Mouse (Mus musculus) MN1 (cell line): Measurements from ENCODE around the gene Borcs7.
"Not testable (repeated sequence)": the region's sequence is repeated elsewhere in the genome, so short reads cannot be mapped to it uniquely, and the experiment has no call there.

Experiments used
- DNase-seq: peaks from one replicate; pipeline ENCODE4 v3.0.0-alpha.2; 2016; ENCODE audit warnings: low spot score

Borcs7 gene

DNA sequence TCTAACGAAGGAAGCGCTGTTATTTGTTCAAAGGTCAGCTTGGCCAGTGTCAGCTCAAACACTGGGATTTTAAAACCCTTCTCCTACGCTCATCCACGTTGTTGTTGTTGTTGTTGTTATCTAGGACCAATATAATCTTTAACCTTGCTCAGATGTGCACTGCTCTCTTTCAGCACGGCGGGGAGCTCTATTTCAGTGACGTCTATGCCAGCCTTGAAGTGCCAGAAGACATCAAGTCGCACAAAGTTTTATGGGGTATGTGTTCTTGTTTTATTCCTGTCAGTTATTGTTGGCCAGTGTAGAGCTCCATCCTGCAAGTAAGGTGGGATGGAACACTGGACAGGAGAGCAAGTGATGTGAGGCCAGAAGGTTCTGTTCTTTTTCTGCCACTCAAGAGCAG is 25.3 kb downstream of the Borcs7 start:
- DNase-seq, result no peak

DNA sequence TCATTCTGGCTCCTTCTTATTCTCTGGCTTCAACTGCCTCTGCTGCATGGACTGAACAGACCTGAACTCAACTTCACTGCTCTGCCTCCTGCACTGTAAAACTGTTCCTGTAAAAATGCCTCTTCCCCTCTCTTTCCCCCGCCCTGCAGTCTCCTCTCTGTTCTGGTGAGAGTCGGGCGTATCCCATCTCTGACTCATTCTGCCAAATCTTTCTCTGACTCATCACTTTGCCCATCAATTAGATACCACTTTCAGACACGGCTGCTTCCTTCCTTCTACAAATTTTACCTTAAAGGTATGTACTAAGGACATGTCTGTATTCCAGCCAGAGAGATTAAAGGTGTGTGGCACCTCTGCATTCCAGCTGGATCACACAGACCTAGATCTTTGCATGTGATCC is 28.4 kb downstream of the Borcs7 start:
- DNase-seq, result no peak

GRCm38 (mm10) chr19:46724411-46724810 is 34.7 kb downstream of the Borcs7 start:
- DNase-seq, result no peak

- no peak for DNase-seq
Measured at GRCm38 (mm10) chr19:46726142-46726541, 36.4 kb downstream of the Borcs7 start.

- peak; percentile 46 for DNase-seq
Measured at GRCm38 (mm10) chr19:46727140-46727736, 37.5 kb downstream of the Borcs7 start.

GRCm38 (mm10) chr19:46727945-46728540 is 38.3 kb downstream of the Borcs7 start:
- peak; percentile 75 for DNase-seq

DNA sequence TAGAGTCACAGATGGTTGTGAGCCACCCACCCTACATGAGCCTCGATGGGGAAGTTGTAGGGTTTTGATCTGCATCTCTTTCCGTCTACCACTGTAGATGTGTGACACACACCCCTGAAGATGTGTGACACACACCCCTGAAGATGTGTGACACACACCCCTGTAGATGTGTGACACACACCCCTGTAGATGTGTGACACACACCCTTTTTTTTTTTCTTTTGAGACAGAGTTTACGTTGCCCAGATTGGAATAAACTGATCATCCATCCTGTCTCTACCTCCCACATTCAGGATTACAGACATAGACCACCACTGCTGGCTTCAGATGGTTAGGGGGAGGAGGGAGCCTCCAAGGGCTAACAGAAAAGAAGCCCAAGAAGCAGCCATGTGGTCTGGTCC is 39.2 kb downstream of the Borcs7 start:
- no peak for DNase-seq

- no peak for DNase-seq
Measured at GRCm38 (mm10) chr19:46731351-46731750, 41.6 kb downstream of the Borcs7 start.

DNA sequence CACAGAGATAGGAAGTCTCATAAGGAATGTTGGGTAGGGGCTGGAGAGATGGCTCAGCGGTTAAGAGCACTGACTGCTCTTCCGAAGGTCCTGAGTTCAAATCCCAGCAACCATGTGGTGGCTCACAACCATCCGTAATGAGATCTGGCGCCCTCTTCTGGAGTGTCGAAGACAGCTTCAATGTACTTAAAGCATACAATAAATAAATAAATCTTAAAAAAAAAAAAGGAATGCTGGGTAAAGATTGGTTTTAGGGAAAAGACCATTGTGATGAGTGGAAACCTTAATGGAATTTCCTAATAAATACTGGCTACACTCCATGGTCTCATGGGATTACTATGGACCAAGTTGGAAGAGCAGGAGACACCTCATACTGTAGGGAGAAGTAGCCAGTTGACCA is 43.0 kb downstream of the Borcs7 start:
- DNase-seq, result not testable (repeated sequence)

GRCm38 (mm10) chr19:46733626-46734025 is 43.9 kb downstream of the Borcs7 start:
- DNase-seq, result no peak

DNA sequence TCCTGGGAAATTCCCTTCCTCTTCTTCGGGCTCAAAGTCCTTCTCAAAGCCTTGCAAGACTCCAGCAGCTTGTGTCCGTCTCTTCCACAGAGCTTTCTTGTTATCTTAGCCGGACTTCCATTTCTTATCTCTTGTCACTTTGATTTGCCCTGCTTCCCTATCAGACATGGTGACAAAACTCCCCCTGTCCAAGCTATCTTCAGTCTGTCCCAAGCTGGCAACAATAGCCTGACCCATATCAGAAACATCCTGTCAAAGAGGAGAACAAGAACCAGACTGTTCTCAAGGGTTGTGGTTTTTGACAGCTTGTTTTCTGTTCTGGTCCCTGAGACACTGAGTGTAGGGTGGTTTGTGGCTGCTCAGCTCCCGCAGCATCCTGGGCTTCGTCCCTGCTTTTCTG is 45.5 kb downstream of the Borcs7 start:
- no peak for DNase-seq

GRCm38 (mm10) chr19:46737106-46737505 is 47.4 kb downstream of the Borcs7 start:
- no peak for DNase-seq

DNA sequence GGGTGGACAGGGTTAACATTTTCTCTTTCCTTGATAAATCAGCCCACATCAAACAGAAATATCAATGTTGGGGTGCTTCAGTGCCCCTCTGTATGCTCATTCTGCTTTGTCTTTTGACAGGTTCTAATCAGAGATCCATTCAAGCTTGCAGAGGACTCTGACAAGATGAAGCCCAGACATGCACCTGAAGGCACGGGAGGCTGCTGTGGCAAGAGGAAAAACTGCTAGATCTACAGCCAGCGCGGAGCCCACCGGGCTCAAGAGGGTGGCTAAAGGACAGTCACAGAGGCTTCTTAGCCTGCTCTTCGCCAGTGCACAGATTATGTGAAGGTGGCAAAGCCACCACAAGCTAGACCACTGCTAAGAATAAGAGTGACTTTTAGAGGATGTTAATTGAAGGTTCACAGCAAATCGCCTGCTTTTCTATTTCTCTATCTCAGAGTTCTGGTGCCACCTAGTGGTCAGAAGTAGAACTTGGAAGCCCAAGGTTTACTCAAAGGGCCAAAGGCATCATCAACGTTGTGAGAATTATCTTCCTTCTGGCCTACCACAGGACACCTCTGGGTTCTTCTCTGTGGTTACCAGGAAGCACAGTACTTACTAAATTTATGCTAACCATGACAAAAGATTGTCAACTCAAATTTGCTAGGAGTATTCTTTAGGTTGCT is 50.8 kb downstream of the Borcs7 start:
- peak; percentile 77 for DNase-seq

DNA sequence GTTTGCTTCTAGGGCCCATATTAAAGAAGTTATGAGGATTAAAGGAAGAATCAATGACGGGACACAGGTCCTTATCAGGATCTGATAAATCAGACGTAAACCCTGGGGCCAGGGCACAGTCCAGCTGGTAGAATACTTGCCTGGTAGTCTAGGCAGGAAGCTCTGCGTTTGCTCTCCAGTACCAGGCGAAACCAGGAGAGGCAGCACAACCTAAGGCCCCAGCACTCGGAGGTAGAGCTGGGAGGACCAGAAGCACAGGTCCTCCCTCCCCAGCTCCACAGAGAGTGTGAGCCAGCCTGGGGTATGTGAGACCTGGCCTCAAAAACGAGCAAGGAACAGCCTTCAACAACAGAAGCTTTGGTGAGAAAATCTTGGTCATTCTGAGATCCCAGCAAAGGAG is 51.9 kb downstream of the Borcs7 start:
- DNase-seq, result peak; percentile 20

- no peak for DNase-seq
Measured at GRCm38 (mm10) chr19:46744681-46745080, 55.0 kb downstream of the Borcs7 start.

DNA sequence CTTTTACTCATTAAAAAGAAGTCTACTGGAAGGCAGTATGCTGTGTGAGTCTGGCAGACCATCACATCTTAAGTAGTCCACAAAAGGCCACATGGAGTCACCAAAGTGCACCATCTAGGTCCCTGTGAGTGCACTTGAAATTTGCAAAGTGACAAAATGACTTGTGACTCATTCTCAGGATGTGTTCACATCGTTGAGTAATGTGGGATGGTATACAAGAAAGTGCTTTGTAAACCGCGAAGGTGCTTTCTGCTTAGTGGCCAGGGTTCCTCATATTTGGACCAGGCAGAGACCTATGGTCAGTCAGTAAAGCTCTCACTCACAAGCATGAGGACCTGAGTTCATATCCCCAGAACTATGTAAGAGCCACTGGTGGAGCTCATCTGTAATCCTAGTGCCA is 58.1 kb downstream of the Borcs7 start:
- DNase-seq, result no peak

GRCm38 (mm10) chr19:46752235-46752634 is 62.5 kb downstream of the Borcs7 start:
- no peak for DNase-seq
